Mouse (Mus musculus) cerebellum, adult 2 months (tissue): Measurements from ENCODE around the gene Nup188. TPM values are rescaled to one million over a fixed set of nuclear protein-coding genes. Genes with fewer than 3 reads are reported as not detected.

Experiments
- DNase-seq, 2 experiments: peaks; one replicate each; pipeline ENCODE4 v3.0.0; 2021
- H3K27ac ChIP-seq: fragments of 200-500 bp; 2 replicates; pipeline ENCODE4 v1.5.1; 2012; ENCODE audit warnings: low read length, control low read depth, inconsistent platforms; ENCODE audit not compliant: insufficient read depth
- H3K27me3 ChIP-seq: fragments of 200-500 bp; 2 replicates; pipeline ENCODE4 v1.6.1; 2012; ENCODE audit warnings: inconsistent platforms, mild to moderate bottlenecking, low read length, moderate library complexity; ENCODE audit not compliant: control insufficient read depth, insufficient read depth
- H3K4me1 ChIP-seq: fragments of 200-500 bp; 2 replicates; pipeline ENCODE4 v1.6.1; 2011; ENCODE audit warnings: low read length; ENCODE audit not compliant: control insufficient read depth, insufficient read depth
- H3K4me3 ChIP-seq: fragments of 200-500 bp; replicated peaks from 2 replicates; pipeline ENCODE3; 2011; ENCODE audit warnings: mild to moderate bottlenecking, low read depth, low read length, control low read depth; ENCODE audit not compliant: insufficient read depth
- CTCF ChIP-seq: fragments of 200-500 bp; IDR thresholded peaks from 2 replicates; pipeline ENCODE4 v1.5.1; 2011; ENCODE audit warnings: low read depth, mild to moderate bottlenecking, control low read depth, low read length, moderate library complexity, borderline replicate concordance; ENCODE audit not compliant: insufficient read depth
- POLR2A ChIP-seq: fragments of 200-500 bp; IDR thresholded peaks from 2 replicates; pipeline ENCODE4 v1.6.1; 2011; ENCODE audit warnings: low read length, control low read depth, borderline replicate concordance; ENCODE audit not compliant: insufficient read depth
- WGBS: fragments of 180-500 bp; shearing (Covaris S2); methylation state at CpG from one replicate; pipeline ENCODE4 v1.1.7; 2018; 5-methylcytosine and 5-hydroxymethylcytosine counted together
- polyA plus RNA-seq: library from polyadenylated mRNA; depleted of rRNA; stranded (reverse); fragments of >200 nt; gene quantifications from 2 replicates; pipeline ENCODE4 v1.2.3, GENCODE M21; 2012; rRNA removed

The Nup188 gene
- polyA plus RNA-seq, 1 experiment = 19.4 TPM

- Histone ChIP-seq H3K27ac (peak overlapping the region; percentile 3; the same call in 1 of the 2 replicates), H3K4me1 (peaks cover 13% of the 10 kb centered on the region), H3K4me3 (peak overlapping the region; percentile 67), H3K27me3 (no peaks in the 10 kb centered on the region)
- 39% methylated on average over 1 of the region's 1 CpGs for WGBS
- no peak for DNase-seq
- TF ChIP-seq POLR2A (no peak), CTCF (no peak)
Measured at GRCm38 (mm10) chr2:30393370-30393656, 107.1 kb downstream of the Nup188 start.

Other genes with a start within 250 kb of the Nup188 start
- 25.2 and 25.6 TPM in 2 replicates for gene Wdr34, start 237.5 kb upstream of the Nup188 start, polyA plus RNA-seq
- 138 and 159 TPM in 2 replicates for gene Set, start 229.0 kb upstream of the Nup188 start, polyA plus RNA-seq
- 2.4 TPM in 2 replicates for gene Pkn3, start 208.7 kb upstream of the Nup188 start, polyA plus RNA-seq
- 14.4 and 15.5 TPM in 2 replicates for gene Zdhhc12, start 192.7 kb upstream of the Nup188 start, polyA plus RNA-seq
- gene Zer1, start 161.8 kb upstream of the Nup188 start, polyA plus RNA-seq = 137 and 154 TPM in 2 replicates
- gene Tbc1d13, start 152.7 kb upstream of the Nup188 start, polyA plus RNA-seq = 57.7 and 58.2 TPM in 2 replicates
- 52.9 and 54.1 TPM in 2 replicates for gene Endog, start 114.9 kb upstream of the Nup188 start, polyA plus RNA-seq
- gene Spout1, start 107.9 kb upstream of the Nup188 start, polyA plus RNA-seq = 50.5 and 52.7 TPM in 2 replicates
- 45.6 and 55.8 TPM in 2 replicates for gene Kyat1, start 80.5 kb upstream of the Nup188 start, polyA plus RNA-seq
- gene Lrrc8a, start 48.7 kb upstream of the Nup188 start, polyA plus RNA-seq = 54.8 and 58.0 TPM in 2 replicates
- 8.5 and 8.6 TPM in 2 replicates for gene Gm28035, start 45.8 kb upstream of the Nup188 start, polyA plus RNA-seq
- gene Phyhd1, start 20.2 kb upstream of the Nup188 start, polyA plus RNA-seq = 25.7 and 30.2 TPM in 2 replicates
- not detected in 2 replicates for gene Gm28038, start 5.4 kb upstream of the Nup188 start, polyA plus RNA-seq
- gene Dolk, start 63 bp upstream of the Nup188 start, polyA plus RNA-seq = 20.8 and 21.8 TPM in 2 replicates
- gene Sh3glb2, start 72.9 kb downstream of the Nup188 start, polyA plus RNA-seq = 509 and 525 TPM in 2 replicates
- gene Miga2, start 77.8 kb downstream of the Nup188 start, polyA plus RNA-seq = 108 and 114 TPM in 2 replicates
- 50.5 and 55.9 TPM in 2 replicates for gene Dolpp1, start 105.9 kb downstream of the Nup188 start, polyA plus RNA-seq
- 50.9 and 52.1 TPM in 2 replicates for gene Crat, start 129.4 kb downstream of the Nup188 start, polyA plus RNA-seq
- gene Ptpa, start 129.6 kb downstream of the Nup188 start, polyA plus RNA-seq = 204 and 207 TPM in 2 replicates
- 5.1 and 7.5 TPM in 2 replicates for gene Ier5l, start 187.8 kb downstream of the Nup188 start, polyA plus RNA-seq